Mouse (Mus musculus): ENCODE results near the gene Rab43. TPM values are rescaled to one million over a fixed set of nuclear protein-coding genes. Genes with fewer than 3 reads are reported as not detected.
"Not testable (repeated sequence)": the region's sequence is repeated elsewhere in the genome, so short reads cannot be mapped to it uniquely, and the experiment has no call there.

Gene Rab43
- total RNA-seq, 2 experiments from 2014 or later = 14.1 to 18.1 TPM

DNA sequence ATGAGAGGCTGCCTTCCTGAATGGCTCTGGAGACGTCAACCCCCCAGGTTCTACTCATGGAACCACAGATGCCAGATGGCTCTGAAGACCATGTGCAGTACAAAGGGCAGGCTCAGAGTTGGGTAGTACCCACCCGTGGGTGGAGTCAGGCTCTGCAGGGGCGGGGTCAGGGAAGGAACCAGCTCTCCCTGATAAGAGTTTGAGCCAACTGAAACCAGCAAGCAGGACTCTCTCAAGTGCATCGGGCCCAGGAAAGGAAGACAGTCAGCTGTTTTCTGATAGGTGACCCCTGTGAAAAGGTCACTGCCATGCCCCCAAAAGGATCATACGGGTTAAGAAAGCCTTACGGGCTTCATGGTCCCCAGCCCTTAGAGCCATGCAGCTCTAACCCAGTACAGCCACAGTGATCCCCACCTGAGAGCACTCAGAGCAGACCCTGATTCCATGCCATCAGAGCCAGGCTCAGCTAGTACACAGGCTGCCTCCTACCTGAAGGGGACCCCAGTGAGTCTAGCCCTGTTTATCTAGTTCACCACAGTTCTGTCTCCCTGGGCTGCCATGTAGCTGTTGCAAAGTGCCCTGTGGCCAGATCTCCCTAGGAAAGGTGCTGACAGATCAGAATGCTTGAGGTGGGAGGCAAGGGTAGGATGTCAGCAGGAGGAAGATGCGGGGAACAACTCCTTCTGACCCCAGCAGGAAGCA is 21.0 kb downstream of the Rab43 start:
- intact Hi-C loops (cut with DNase I) = no loop called here
- no peak for DNase-seq (ENCODE audit: low spot score in 2 of 2)

DNA sequence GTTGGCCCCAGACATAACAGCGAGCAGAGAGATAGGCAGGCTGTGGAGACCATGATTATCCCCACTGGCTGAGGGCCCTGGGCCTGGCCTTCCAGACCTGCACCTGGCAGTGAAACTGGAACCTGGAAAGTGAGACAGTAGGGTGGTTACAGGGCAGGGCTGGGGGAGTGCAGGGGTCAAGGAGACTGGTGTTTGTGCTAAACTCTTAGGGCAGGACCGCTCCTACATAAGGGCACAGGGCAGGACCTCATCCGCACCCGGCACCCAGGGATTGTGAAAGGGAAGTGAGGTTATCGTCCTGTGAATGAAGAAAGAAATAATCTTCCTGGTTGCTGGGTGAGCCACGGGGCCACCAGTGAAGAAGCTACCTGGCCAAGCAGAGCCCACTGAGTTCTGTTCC is 22.2 kb downstream of the Rab43 start:
- no peak for DNase-seq (ENCODE audit: low spot score in 2 of 2)
- intact Hi-C loops (cut with DNase I) = no loop called here

DNA sequence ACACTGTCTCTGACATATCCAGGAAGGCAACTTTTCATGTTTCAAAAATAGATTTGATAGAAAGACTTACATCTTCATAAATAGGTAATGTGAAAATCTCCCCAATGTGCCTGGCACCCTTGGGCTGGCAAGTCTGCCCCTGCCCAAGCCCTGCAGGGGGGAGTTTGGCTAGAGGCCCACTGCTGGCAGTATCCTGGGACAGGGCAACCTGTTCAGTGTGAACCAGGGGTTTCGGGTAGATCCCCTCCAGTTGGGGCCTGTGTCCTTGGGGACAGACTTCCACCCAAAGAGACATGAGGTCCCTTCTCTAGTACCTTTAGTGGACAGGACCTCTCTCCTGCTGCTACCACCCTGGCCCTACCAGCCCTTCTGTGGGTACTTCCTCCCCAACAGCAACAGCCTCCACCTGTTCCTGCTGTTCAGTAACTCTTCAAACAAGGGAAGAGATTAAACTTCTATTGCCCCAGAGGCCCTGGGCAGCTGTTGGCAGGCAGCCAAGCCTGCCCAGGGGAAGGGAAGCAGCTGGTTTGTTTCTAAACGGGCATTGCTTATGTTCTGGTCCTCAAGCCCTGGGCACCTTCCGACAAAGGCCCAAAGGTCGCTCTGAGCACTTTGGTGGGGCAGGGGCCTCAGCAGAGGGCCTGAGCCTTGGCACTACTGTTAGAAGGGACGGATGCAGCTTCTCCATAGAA is 22.9 kb downstream of the Rab43 start:
- intact Hi-C loops (cut with DNase I) = no loop called here
- DNase-seq (ENCODE audit: low spot score in 2 of 2) = no peak

DNA sequence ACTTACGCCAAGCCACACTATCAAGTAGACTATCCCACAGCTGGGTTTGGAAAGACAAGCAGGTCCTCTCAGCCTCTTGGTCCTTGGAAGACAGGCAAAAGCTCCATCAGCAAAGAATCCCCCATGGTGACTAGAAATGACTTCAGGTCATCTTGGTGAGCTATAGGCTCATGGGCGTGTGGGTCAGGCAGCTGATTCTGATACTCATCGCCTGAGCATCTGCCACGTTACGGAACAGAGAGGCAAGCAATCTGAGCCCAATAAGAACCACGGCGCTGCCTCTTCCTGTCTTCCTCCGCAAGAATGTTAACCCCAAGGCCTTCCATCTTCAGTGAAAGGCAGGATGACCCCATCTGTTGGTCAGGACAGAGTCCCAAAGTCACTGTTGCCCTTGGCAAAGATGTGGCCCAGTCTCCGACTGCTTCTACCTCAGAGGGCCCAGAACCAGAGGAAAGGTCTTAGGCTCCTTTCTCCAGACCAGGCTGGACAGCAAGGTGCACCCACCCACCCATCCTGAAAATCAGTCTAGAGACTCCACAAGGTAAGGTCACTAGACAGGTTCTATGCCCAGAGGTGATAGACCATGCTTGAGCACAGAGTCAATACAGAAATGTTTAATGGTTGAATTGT is 23.6 kb downstream of the Rab43 start:
- intact Hi-C loops (cut with DNase I) = no loop called here
- no peak for DNase-seq (ENCODE audit: low spot score in 2 of 2)

DNA sequence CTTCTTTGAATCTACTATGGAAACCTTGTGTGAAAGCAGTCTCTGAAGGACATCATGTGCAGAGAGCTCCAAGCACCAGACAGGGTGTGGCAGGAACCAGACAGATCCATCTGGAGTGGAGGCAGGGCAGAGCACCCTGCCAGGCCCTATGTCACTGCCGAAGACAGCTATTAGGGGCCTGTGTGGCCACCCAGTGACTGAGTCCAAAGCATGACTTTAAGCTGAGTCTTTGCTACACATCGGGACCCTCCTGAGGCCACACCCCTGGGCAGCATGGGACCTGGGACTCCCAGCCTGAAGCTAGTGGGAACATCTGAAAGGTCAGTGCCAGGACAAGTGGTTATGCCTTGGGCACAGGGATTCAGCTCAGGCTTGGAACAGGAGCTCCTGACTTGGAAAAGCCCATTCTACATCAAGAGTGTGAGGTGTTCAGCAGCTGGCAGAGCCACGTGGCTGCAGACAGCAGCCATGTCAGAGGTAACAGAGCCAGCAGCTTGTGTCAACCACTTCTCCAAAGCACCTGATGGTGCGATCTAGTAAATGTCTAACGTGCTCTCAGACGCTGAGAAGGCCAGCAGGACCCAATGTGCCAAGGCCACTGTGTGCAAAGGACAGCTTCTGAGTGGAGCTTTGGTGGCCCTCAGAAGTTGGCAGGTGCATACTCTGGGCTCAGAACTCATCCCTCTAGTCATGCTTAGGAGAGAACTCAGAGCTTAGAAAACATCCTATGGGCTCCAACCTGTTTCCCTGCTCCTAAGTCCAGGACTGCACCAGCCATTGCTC is 24.7 kb downstream of the Rab43 start:
- no peak for DNase-seq (ENCODE audit: low spot score in 2 of 2)
- intact Hi-C loops (cut with DNase I) = no loop called here

DNA sequence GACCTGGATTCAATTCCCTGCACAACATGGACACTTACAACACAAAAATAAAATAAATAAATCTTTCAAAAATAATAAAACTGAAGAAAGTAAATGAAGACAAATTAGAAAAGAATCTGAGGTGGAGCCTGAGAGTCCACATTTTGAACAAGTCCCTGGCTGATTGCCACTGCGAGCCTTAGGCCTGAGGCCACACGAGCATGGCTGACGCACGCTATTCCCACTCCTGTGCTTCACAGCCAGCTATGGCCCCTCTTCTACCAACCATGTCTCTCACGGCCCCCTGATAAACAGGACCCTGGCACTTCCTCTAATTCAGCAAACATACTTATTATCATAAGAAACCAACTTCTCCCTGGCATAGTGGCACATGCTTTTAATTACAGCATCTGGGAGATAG is 25.3 kb downstream of the Rab43 start:
- intact Hi-C loops (cut with DNase I) = no loop called here
- no peak for DNase-seq (ENCODE audit: low spot score in 2 of 2)

DNA sequence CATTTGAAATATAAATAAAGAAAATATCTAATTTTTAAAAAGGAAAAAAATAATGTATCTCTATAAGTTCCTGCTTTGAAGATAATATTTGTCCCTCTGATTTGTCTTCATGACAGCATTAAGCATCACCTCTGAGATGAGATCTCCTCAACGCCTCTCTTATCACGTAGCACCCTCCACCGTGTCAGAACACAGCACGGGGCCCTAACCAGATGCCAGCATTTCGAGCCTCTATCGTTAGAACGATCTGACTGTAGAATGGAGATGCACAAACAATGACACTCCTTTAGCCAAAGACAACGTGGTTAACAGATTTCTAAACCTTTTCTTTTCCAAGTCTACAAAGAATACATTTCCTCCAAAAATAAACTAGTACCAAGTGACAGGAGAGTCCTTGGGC is 27.9 kb downstream of the Rab43 start:
- DNase-seq (ENCODE audit: low spot score in 2 of 2) = no peak
- intact Hi-C loops (cut with DNase I) = no loop called here

DNA sequence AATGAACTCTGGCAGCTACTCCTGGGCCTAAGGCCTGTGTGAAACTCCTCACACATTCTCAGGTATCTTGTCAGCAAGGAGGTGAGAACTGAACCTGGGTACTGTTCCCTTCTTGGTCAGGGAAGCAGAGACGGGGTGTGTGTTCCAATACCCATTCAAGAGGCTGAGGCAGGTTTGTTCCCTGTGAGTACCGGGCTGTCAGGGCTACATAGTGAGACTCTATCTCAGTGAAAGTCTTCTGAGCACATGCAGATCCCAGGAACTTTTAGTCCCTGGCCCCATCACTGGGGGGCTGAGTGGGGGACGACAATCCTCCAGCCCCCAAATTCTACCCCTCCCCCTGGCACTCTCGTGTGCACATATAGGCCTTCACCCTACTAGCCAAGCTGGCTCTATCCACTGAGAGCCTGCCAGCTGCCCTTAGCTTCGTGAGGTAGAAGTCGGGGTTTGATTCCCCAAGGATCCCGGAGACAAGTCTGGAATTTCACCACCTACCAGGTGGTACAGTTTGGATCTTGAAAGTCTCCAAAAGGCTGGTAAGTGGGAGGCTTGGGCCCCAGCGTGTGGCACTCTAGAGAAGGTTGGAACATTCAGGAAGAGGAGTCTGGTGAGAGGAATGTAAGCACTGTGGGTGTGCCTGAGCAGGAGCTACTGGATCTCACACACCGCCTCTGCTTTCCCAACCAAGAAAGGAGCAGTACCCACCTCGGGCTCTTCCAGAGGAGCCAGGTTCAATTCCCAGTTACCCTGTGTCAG is 31.2 kb downstream of the Rab43 start:
- intact Hi-C loops (cut with DNase I) = no loop called here
- no peak for DNase-seq (ENCODE audit: low spot score in 2 of 2)

DNA sequence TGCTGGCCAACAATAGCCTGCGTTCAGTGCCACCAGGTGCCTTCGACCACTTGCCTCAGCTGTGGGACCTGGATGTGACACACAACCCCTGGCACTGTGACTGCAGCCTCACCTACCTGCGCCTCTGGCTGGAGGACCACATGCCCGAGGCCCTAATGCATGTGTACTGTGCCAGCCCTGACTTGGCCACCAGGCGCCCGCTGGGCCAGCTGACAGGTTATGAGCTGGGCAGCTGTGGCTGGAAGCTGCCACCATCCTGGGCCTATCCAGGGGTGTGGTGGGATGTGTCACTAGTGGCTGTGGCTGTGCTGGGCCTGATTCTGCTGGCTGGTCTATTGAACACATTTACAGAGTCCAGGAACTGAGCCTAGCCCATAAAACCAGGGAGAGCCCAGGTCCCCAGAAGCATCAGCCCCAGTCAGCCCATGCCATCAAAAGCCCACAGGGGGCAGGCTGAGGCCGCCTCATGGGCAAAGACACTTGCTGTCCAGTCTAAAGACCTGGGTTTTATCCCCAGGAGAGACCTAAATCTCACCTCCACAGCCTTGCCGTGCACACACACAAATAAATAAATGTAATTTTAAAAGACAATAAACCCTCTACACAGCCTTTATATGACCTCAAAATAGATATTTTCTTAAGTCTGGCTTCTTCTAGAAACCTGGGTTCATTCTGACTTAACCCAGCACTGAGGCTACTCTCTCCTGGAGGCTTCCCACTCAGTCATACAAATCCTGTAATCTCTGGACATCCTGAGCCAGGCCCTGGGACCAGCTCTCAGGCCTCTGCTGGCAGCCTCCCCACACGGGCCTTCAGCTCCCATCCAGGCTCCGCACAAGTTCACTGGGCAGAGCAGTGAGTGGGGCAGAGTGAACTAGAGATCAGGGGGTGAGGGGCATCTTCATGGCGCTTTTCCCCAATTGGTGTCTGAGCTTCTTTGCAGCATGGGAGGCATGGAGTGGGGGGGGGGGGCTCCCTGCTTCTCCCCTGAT is 32.5 kb downstream of the Rab43 start:
- intact Hi-C loops (cut with DNase I) = no loop called here
- no peak for DNase-seq (ENCODE audit: low spot score in 2 of 2)

DNA sequence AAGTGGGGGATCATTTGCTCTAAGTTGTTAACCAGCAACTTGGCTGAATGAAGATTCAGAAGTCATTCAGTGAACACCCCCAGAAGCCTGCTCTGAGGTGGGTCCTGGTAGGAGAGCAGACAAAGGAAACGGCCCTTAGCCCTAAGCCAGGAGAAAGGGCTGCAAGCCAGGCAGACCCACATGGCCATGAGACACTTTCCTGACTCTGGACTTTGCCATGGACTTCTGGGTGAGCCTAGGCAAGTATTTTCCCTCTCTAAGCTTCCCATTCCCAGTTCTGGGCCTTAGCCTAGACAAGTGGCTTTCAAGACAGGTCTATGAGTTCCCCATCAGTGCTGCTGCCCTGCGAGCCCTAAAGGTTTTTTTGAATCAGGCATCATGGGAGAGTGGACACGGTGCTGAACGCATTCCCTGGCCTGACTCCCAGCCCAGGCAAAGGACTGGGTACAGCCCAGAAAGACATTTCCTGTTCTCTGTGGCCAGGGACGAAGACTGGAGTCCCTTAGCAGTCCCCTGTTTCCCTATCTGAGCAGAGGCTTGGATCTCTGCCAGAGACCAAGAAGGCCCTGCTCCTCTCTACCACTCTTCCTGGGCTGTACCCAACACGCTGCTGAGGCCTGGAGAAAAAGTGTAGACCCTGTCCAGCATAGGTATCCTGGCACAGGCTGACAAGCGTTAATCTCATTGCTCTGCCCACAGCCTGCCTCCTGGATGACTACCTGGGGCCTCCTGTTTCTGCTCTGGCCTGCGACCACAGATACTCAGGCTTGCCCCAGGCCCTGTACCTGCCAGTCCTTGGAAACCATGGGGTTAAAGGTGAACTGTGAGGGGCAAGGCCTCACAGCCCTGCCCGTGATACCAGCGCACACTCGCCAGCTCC is 33.4 kb downstream of the Rab43 start:
- intact Hi-C loops (cut with DNase I) = no loop called here
- DNase-seq (ENCODE audit: low spot score in 2 of 2) = no peak

DNA sequence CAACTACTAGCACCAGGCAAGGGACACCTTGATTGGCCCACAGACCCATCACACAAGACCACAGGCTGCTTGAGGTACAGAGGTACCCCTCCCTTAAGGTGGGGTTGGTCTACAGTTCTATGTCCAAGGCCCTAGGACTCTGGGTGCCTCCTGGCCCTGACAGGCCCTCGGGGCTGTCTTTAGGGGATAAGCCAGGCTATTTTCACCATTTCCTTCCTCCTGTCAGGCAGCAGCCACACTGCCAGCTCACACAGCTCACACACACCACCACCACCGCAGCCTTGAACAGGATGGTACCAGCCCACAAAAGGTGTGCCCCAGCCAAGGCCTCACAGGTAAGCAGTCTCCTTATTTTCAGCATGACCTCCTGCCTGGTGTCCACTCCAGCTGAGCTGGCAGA is 34.1 kb downstream of the Rab43 start, which contains the start of gene Gp9:
Gp9 (plus strand) TSS at position 231 of the 400 bp plus-strand sequence.
- intact Hi-C loops (cut with DNase I) = no loop called here
- DNase-seq (ENCODE audit: low spot score in 2 of 2) = no peak

DNA sequence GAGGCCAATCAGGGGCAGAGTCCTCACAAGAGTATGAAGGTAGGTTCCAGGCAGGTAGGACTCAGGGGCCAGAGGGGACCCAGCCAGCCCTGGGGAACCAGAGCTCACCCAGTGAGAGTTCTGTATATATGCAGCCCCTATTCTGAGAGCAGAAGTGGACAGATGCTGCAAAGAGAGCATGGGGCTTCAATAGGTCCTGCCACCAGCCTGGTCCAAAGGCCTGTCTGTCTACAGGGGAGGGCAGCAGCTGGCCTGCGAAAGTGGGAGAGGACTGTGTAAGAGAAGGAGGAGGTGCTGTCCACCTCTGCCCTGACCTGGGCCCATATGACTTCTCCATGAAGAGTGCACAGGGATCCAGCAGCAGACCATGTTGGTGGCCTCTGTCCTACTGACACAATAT is 35.3 kb downstream of the Rab43 start:
- DNase-seq (ENCODE audit: low spot score in 2 of 2) = no peak

DNA sequence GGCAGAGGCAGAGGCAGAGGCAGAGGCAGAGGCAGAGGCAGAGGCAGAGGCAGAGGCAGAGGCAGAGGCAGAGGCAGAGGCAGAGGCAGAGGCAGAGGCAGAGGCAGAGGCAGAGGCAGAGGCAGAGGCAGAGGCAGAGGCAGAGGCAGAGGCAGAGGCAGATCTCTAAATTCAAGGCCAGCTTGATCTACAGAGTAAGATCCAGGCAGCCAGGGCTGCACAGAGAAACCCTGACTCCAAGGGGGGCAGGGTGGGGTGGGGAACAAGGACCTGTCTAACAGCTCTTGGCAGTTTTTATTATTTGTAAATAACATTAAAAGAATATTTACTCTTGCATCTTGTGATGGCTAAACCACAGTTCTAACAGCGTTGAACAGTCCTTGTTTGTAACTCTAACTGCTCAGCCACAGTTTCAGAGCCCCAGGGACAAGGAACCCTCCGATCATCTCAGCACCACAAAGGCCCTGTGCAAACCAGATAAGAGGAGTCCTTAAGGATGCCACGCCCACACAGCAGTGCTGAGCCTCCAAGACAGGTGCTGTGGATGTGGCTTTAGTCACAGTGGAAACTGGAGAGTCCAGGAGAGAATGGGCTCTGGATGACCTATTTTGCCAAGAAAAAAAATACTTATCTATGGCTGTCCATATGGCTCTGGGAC is 36.2 kb downstream of the Rab43 start:
- no peak for DNase-seq (ENCODE audit: low spot score in 2 of 2)
- intact Hi-C loops (cut with DNase I) = no loop called here

More for the DNA sequence above, 35.3 kb downstream of the Rab43 start:
- intact Hi-C loops (cut with DNase I) = no loop called here

DNA sequence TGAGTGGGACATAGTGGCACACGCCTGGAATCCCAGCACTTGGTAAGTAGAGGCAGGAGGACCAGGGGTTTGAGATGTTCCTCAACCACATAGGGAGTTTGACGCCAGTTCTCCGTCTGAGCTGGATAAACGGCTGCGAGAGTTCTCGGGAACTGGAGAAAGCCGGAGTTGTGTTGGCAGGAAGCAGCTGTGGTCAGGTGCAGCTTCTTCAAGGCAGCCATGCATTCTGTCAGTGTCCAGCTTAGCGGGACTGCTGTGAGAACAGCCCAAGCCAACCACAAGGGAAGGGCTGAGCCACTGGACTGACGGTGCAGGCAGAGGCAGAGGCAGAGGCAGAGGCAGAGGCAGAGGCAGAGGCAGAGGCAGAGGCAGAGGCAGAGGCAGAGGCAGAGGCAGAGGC is 37.1 kb downstream of the Rab43 start:
- no peak for DNase-seq (ENCODE audit: low spot score in 2 of 2)
- intact Hi-C loops (cut with DNase I) = no loop called here

DNA sequence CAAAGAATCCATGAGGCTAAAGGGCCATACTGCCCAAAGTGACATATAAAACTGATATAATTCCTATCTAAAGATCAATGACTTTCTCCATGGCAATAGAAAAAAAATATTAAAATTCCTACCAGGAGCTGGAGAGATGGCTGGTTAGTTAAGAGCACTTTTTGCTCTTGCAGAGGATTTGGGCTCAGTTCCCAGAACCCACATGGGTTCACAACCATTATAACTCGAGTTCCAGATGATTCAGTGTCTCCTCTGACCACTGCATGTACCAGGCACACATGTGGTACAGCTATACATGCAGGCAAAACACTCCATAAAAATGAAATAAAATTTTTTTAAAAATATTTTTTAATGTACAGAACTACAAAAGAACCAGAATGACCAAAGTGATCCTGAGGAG is 37.5 kb downstream of the Rab43 start:
- no peak for DNase-seq (ENCODE audit: low spot score in 2 of 2)
- intact Hi-C loops (cut with DNase I) = no loop called here

DNA sequence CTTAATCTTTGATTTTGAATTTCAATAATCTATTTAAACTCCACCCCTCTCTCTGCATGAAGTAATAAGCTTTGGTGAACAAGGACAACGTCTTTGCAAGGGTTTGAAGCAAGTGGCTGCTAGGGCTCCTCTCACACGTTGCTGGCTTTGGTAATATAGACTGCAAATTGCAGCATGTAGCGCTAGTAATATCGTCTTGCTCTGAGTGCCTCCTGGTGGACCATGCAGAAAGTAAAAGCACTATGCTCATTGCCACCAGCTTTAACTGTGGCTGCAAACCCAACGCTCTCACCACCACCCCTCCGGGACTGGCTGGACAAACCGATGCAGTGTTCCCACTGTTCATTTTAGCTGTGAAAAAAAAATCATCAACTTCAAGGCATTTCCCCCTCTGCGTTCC is 41.3 kb downstream of the Rab43 start:
- intact Hi-C loops (cut with DNase I) = no loop called here
- no peak for DNase-seq (ENCODE audit: low spot score in 2 of 2)

DNA sequence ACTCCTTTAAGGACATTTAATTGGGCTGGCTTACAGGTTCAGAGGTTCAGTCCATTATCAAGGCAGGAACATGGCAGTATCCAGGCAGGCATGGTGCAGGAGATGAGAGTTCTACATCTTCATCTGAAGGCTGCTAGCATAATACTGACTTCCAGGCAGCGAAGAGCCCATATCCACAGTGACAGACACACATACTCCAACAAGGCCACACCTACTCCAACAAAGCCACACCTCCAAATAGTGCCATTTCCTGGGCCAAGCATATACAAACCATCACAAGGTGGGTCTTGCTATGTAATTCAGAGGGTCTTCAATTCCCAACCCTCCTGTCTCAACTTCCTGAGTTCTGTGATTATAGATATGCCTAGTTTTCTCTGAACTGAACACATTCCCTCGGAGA is 47.7 kb downstream of the Rab43 start:
- intact Hi-C loops (cut with DNase I) = loop anchor here (5.0 kb wide), 1 partner anchor 73 kb away; the partner anchor contains the start of genes Gm45140 and Isy1

More for the DNA sequence above, 47.7 kb downstream of the Rab43 start:
- DNase-seq (ENCODE audit: low spot score in 2 of 2) = not testable (repeated sequence)

All from left cerebral cortex, postnatal 36 days (tissue).